Mouse (Mus musculus): ENCODE measurements at regions not wholly inside any gene's neighbourhood (a gene's known extent, or its start where the extent isn't known, plus 50 kb on each side); places are given as distances from the start of the nearest gene placed in this dataset.

DNA sequence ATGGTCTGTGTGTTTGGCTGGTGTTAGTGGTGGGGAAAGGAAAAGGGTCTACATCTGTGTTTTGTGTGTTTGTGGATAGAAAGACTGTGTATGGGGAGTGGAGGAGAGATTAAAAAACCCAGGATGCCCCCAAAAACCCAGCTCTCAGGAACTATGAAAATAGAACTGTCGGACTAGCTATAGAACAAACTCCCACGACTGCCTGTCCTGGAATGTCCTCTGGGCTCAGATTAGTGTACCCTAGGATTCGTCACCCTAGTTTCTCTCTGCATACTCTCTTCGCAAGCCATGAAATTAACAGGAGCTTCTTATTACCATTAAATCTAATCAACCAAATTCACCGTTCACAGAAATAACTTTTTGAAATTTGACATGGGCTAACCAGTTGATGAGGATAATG, 117.2 kb downstream of the Gc start:
- no peak for TF ChIP-seq POLR2A (IDR thresholded peaks at IDR 0.05; ENCODE audit: insufficient read depth, low read length)
- no peak for TF ChIP-seq CTCF (IDR thresholded peaks at IDR 0.05; ENCODE audit: low read depth, low read length)
- TF ChIP-seq EP300 (IDR thresholded peaks at IDR 0.05; ENCODE audit: insufficient read depth, low read depth, low read length), result no peak

Data from ES-Bruce4 (cell line).